Mouse (Mus musculus) liver, embryonic 14.5 days (tissue): ENCODE measurements at regions not wholly inside any gene's neighbourhood (a gene's known extent, or its start where the extent isn't known, plus 50 kb on each side); places are given as distances from the start of the nearest gene placed in this dataset.

Experiments
- CTCF ChIP-seq: IDR thresholded peaks from 2 replicates; pipeline ENCODE4 v1.5.1; 2016; ENCODE audit warnings: antibody characterized with exemption, low read depth, control low read depth
- EP300 ChIP-seq: IDR thresholded peaks from 2 replicates; pipeline ENCODE4 v1.6.1; 2016; ENCODE audit warnings: antibody characterized with exemption, low read depth

DNA sequence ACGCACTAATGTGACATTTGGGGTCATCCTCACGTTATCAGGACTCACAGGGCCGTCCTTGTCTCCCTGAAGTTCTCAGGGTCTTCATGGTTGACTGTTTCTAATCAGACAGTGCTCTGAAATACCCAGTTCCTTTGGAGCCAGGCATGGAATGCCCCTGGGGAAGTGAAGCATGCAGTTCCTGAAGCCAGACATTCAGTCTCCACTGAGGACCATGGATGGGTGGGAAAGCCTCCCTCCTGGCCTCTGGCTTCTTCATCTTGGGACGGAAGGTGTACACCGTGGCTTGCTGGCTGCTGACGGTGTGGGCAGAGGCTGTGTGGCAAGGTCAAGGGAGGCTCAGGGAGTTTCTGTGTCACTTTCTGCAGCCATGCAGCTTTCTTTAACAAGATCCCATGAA, 184.2 kb upstream of the Gm5148 start:
- TF ChIP-seq CTCF (no peak), EP300 (no peak)
